Mouse (Mus musculus) neural tube, embryonic 15.5 days (tissue): ENCODE measurements at regions not wholly inside any gene's neighbourhood (a gene's known extent, or its start where the extent isn't known, plus 50 kb on each side); places are given as distances from the start of the nearest gene placed in this dataset.

ENCODE experiments used
- ATAC-seq: fragments of 200-750 bp; cut with Nextera tagmentation; 2 replicates; pipeline ENCODE4 v1.8.0; 2017; ENCODE audit warnings: mild to moderate bottlenecking, moderate TSS enrichment, moderate library complexity; ENCODE audit not compliant: low FRiP score
- H3K27ac ChIP-seq: fragments of 300-500 bp; sonication (generic); replicated peaks from 2 replicates; pipeline ENCODE4 v1.5.1; 2015; ENCODE audit warnings: mild to moderate bottlenecking, inconsistent platforms
- H3K27me3 ChIP-seq: fragments of 300-500 bp; sonication (generic); replicated peaks from 2 replicates; pipeline ENCODE4 v1.6.1; 2015; ENCODE audit warnings: inconsistent platforms
- H3K36me3 ChIP-seq: fragments of 300-500 bp; sonication (generic); 2 replicates; pipeline ENCODE4 v1.6.1; 2015; ENCODE audit warnings: inconsistent platforms
- H3K4me1 ChIP-seq: fragments of 300-500 bp; sonication (generic); 2 replicates; pipeline ENCODE4 v1.6.1; 2015; ENCODE audit warnings: inconsistent platforms
- H3K4me2 ChIP-seq: fragments of 300-500 bp; sonication (generic); 2 replicates; pipeline ENCODE4 v1.6.1; 2015; ENCODE audit warnings: inconsistent platforms, mild to moderate bottlenecking, moderate library complexity
- H3K4me3 ChIP-seq: fragments of 300-500 bp; sonication (generic); replicated peaks from 2 replicates; pipeline ENCODE4 v1.5.1; 2015; ENCODE audit warnings: mild to moderate bottlenecking, inconsistent platforms
- H3K9ac ChIP-seq: fragments of 300-500 bp; sonication (generic); replicated peaks from 2 replicates; pipeline ENCODE4 v1.6.1; 2015; ENCODE audit warnings: mild to moderate bottlenecking, inconsistent platforms
- H3K9me3 ChIP-seq: fragments of 300-500 bp; sonication (generic); replicated peaks from 2 replicates; pipeline ENCODE4 v1.6.1; 2016; ENCODE audit warnings: inconsistent platforms
- WGBS: fragments of 180-500 bp; shearing (Covaris S2); methylation state at CpG from one replicate; pipeline ENCODE4 v1.1.7; 2015; ENCODE audit warnings: mixed read lengths; 5-methylcytosine and 5-hydroxymethylcytosine counted together

- H3K9ac ChIP-seq, result no peak overlapping the region
- H3K36me3 ChIP-seq, result no peaks in the 10 kb centered on the region
- no peak for ATAC-seq
- peaks cover 23% of the 10 kb centered on the region for H3K4me1 ChIP-seq
- WGBS, result 90% methylated on average over 7 of the region's 7 CpGs
- no peaks in the 10 kb centered on the region for H3K27me3 ChIP-seq
- no peak overlapping the region for H3K4me2 ChIP-seq
- no peak overlapping the region for H3K27ac ChIP-seq
- H3K9me3 ChIP-seq, result no peaks in the 10 kb centered on the region
- H3K4me3 ChIP-seq, result no peak overlapping the region
Observed at GRCm38 (mm10) chr17:4942868-4943267, 51.3 kb upstream of the Arid1b start.
